Mouse (Mus musculus) heart, embryonic 15.5 days (tissue): ENCODE data around the gene Nrros. TPM values are rescaled to one million over a fixed set of nuclear protein-coding genes. Genes with fewer than 3 reads are reported as not detected.
A peak's percentile ranks its signal among the peaks of the same experiment; 100 is the strongest.

Experiments used
- ATAC-seq: fragments of 200-750 bp; cut with Nextera tagmentation; replicated peaks from 2 replicates; pipeline ENCODE4 v1.8.0; 2017; ENCODE audit warnings: low read depth, moderate TSS enrichment; ENCODE audit not compliant: insufficient number of reproducible peaks, insufficient read depth, low FRiP score
- H3K27ac ChIP-seq: fragments of 300-500 bp; sonication (generic); 2 replicates; pipeline ENCODE4 v1.5.1; 2015; ENCODE audit warnings: mild to moderate bottlenecking, inconsistent platforms
- H3K27me3 ChIP-seq: fragments of 300-500 bp; sonication (generic); 2 replicates; pipeline ENCODE4 v1.6.1; 2015; ENCODE audit warnings: inconsistent platforms
- H3K36me3 ChIP-seq: fragments of 300-500 bp; sonication (generic); 2 replicates; pipeline ENCODE4 v1.6.1; 2015; ENCODE audit warnings: mild to moderate bottlenecking, inconsistent platforms
- H3K4me1 ChIP-seq: fragments of 300-500 bp; sonication (generic); replicated peaks from 2 replicates; pipeline ENCODE4 v1.6.1; 2015; ENCODE audit warnings: inconsistent platforms
- H3K4me2 ChIP-seq: fragments of 300-500 bp; sonication (generic); 2 replicates; pipeline ENCODE4 v1.6.1; 2015; ENCODE audit warnings: inconsistent platforms, mild to moderate bottlenecking, moderate library complexity
- H3K4me3 ChIP-seq: fragments of 300-500 bp; sonication (generic); 2 replicates; pipeline ENCODE4 v1.5.1; 2015; ENCODE audit warnings: mild to moderate bottlenecking, inconsistent platforms
- H3K9ac ChIP-seq: fragments of 300-500 bp; sonication (generic); 2 replicates; pipeline ENCODE4 v1.6.1; 2015; ENCODE audit warnings: mild to moderate bottlenecking, inconsistent platforms
- H3K9me3 ChIP-seq: fragments of 300-500 bp; sonication (generic); replicated peaks from 2 replicates; pipeline ENCODE4 v1.6.1; 2016; ENCODE audit warnings: inconsistent platforms
- WGBS: fragments of 180-500 bp; shearing (Covaris S2); methylation state at CpG from one replicate; pipeline ENCODE4 v1.1.7; 2015; ENCODE audit warnings: mixed read lengths; 5-methylcytosine and 5-hydroxymethylcytosine counted together
- polyA plus RNA-seq: library from polyadenylated mRNA; unstranded; fragments of >200 nt; fragmentation: Nextera tagmentation; extraction: Ambion mirVana; gene quantifications from 2 replicates; pipeline ENCODE4 v1.2.1, GENCODE M21; 2015

Gene Nrros
- polyA plus RNA-seq, 1 experiment from 2014 or later, result 7.6 TPM

- no peak overlapping the region for H3K9ac ChIP-seq
- no peak overlapping the region for H3K27ac ChIP-seq
- no peak for ATAC-seq
- H3K4me3 ChIP-seq, result no peak overlapping the region
- no peaks in the 10 kb centered on the region for H3K9me3 ChIP-seq
- no peaks in the 10 kb centered on the region for H3K36me3 ChIP-seq
- peaks cover 11% of the 10 kb centered on the region; the same call in 1 of the 2 replicates for H3K4me1 ChIP-seq
- H3K4me2 ChIP-seq, result no peak overlapping the region
- no peaks in the 10 kb centered on the region for H3K27me3 ChIP-seq
- 95% methylated on average over 3 of the region's 3 CpGs for WGBS
These were observed 6.4 kb downstream of the Nrros start for GRCm38 (mm10) chr16:32158966-32159365.

DNA sequence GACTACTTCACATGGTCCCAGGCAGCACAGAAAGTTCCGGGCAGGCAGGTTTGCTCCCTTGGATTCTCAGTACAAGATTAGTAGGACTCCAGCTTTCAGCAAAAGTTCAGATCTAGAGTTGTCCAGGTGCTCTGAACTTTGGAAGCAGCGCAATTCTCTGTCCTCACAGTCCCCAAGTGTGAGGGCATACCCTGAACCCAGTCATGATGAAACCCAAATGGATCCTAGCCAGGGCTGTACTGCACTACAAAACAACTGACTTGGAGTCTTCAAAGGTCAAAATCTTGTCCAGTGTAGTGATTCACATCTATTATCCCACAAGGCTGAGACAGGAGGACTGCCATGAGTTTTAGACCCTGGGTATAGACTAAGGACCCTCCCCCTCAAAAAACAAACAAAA is 8.0 kb downstream of the Nrros start:
- H3K27ac ChIP-seq, result no peak overlapping the region
- H3K4me1 ChIP-seq, result peaks cover 11% of the 10 kb centered on the region; the same call in 1 of the 2 replicates
- H3K9me3 ChIP-seq, result no peaks in the 10 kb centered on the region
- no peak overlapping the region for H3K9ac ChIP-seq
- H3K36me3 ChIP-seq, result no peaks in the 10 kb centered on the region
- no peak overlapping the region for H3K4me3 ChIP-seq
- no peak for ATAC-seq
- WGBS, result 81% methylated on average over 2 of the region's 2 CpGs
- H3K4me2 ChIP-seq, result no peak overlapping the region
- H3K27me3 ChIP-seq, result no peaks in the 10 kb centered on the region

GRCm38 (mm10) chr16:32156719-32157118 is 8.7 kb downstream of the Nrros start:
- Histone ChIP-seq H3K9me3 (no peaks in the 10 kb centered on the region), H3K27me3 (no peaks in the 10 kb centered on the region), H3K9ac (no peak overlapping the region), H3K4me3 (no peak overlapping the region), H3K27ac (no peak overlapping the region), H3K36me3 (no peaks in the 10 kb centered on the region), H3K4me1 (peaks cover 11% of the 10 kb centered on the region; the same call in 1 of the 2 replicates), H3K4me2 (no peak overlapping the region)
- WGBS, result 36% methylated on average over 3 of the region's 3 CpGs
- ATAC-seq, result no peak

- no peak overlapping the region for H3K27ac ChIP-seq
These were observed 11.0 kb downstream of the Nrros start for GRCm38 (mm10) chr16:32154437-32154836.

DNA sequence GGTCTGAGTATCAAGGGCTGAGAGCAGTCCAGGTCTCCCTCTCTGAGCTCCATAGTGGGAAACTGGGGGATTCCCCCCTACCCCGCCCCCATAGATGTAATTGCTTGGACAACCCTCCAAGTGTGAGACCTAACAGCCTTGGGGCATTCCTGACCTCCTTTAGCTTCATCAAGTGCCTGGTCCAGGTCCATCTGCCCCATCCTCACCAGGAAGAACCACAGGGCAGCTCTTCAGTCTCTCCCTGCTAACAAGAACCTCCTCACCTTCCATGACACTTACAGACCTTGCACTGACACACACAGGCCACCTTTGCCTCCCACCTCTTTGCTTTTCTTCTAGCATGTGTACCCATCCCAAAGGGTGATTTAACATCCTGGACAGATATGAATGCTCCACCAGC is 11.4 kb downstream of the Nrros start:
- H3K9ac ChIP-seq, result no peak overlapping the region
- 75% methylated on average over 1 of the region's 1 CpGs for WGBS

More at GRCm38 (mm10) chr16:32154437-32154836, 11.0 kb downstream of the Nrros start:
- no peak for ATAC-seq
- Histone ChIP-seq H3K4me3 (no peak overlapping the region), H3K27me3 (no peaks in the 10 kb centered on the region), H3K36me3 (no peaks in the 10 kb centered on the region), H3K9ac (no peak overlapping the region), H3K4me2 (peak overlapping the region; percentile 20; the same call in 1 of the 2 replicates), H3K4me1 (peaks cover 5% of the 10 kb centered on the region; the same call in 1 of the 2 replicates), H3K9me3 (no peaks in the 10 kb centered on the region)
- 47% methylated on average over 13 of the region's 13 CpGs for WGBS

GRCm38 (mm10) chr16:32147589-32148207 is 17.7 kb downstream of the Nrros start:
- 0 out of 2 replicates have a peak, but pooled peaks cover 4% of the 10 kb centered on the region for H3K36me3 ChIP-seq
- H3K4me1 ChIP-seq, result no peaks in the 10 kb centered on the region
- H3K4me3 ChIP-seq, result 0 out of 2 replicates have a peak overlapping the region, but pooled peaks have one; percentile 5
- no peak for ATAC-seq
- H3K9ac ChIP-seq, result no peak overlapping the region
- 54% methylated on average over 12 of the region's 13 CpGs for WGBS
- no peaks in the 10 kb centered on the region for H3K27me3 ChIP-seq
- peak overlapping the region; percentile 36; the same call in 1 of the 2 replicates for H3K4me2 ChIP-seq
- no peak overlapping the region for H3K27ac ChIP-seq
- H3K9me3 ChIP-seq, result 0 out of 2 replicates have a peak, but pooled peaks cover 4% of the 10 kb centered on the region

More for the DNA sequence above, 11.4 kb downstream of the Nrros start:
- Histone ChIP-seq H3K9me3 (no peaks in the 10 kb centered on the region), H3K36me3 (no peaks in the 10 kb centered on the region), H3K4me3 (no peak overlapping the region), H3K4me2 (no peak overlapping the region), H3K27ac (no peak overlapping the region), H3K4me1 (peaks cover 5% of the 10 kb centered on the region; the same call in 1 of the 2 replicates), H3K27me3 (no peaks in the 10 kb centered on the region)
- ATAC-seq, result no peak

DNA sequence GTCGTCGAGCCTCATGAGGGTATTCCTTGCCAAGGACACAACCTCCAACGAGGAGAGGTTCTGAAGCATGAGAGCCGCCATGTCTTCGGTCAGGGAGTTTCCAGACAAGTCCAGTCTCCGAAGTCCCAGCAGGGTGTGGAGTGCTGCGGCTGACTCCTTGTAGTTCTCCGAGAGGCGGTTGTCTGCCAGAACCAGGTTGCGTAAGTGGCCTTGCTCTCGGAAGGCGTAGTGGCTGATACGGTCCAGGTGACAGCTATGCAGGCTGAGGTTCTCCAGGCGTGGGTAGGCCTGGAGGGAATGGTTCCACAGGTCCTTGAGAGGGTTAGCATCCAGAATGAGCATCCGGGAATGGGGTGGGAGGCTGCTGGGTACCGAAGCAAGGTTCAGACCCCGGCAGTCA is 20.8 kb downstream of the Nrros start:
- no peaks in the 10 kb centered on the region for H3K4me1 ChIP-seq
- H3K9ac ChIP-seq, result no peak overlapping the region
- H3K9me3 ChIP-seq, result 0 out of 2 replicates have a peak, but pooled peaks cover 4% of the 10 kb centered on the region
- H3K4me2 ChIP-seq, result no peak overlapping the region
- H3K4me3 ChIP-seq, result no peak overlapping the region
- no peak overlapping the region for H3K27ac ChIP-seq
- 90% methylated on average over 17 of the region's 17 CpGs for WGBS
- no peak for ATAC-seq
- 0 out of 2 replicates have a peak, but pooled peaks cover 4% of the 10 kb centered on the region for H3K36me3 ChIP-seq
- H3K27me3 ChIP-seq, result peaks cover 4% of the 10 kb centered on the region; the same call in 1 of the 2 replicates

DNA sequence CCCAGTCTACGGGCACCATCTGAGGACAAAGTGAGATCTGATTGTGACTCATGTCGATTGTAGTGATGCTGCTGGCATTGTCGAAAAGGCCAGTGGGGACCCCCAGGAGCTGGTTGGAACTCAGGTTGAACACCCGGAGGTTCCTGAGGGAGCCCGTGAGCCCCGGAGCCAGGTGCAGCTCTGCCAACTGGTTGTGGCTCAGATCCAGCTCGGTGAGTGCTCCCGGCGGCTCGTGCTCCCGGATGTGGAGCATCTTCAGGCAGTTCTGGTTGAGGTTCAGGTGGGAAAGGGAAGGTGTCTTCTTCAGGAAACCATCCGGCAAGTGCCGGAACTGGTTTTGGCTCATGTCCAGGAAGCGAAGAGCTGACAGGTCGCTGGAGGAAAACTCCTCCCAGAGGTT is 21.6 kb downstream of the Nrros start:
- H3K9ac ChIP-seq, result no peak overlapping the region
- ATAC-seq, result no peak
- no peak overlapping the region for H3K27ac ChIP-seq
- H3K4me2 ChIP-seq, result no peak overlapping the region
- 93% methylated on average over 15 of the region's 15 CpGs for WGBS
- 0 out of 2 replicates have a peak, but pooled peaks cover 4% of the 10 kb centered on the region for H3K36me3 ChIP-seq
- H3K27me3 ChIP-seq, result peaks cover 4% of the 10 kb centered on the region; the same call in 1 of the 2 replicates
- 0 out of 2 replicates have a peak, but pooled peaks cover 4% of the 10 kb centered on the region for H3K9me3 ChIP-seq
- no peak overlapping the region for H3K4me3 ChIP-seq
- no peaks in the 10 kb centered on the region for H3K4me1 ChIP-seq

DNA sequence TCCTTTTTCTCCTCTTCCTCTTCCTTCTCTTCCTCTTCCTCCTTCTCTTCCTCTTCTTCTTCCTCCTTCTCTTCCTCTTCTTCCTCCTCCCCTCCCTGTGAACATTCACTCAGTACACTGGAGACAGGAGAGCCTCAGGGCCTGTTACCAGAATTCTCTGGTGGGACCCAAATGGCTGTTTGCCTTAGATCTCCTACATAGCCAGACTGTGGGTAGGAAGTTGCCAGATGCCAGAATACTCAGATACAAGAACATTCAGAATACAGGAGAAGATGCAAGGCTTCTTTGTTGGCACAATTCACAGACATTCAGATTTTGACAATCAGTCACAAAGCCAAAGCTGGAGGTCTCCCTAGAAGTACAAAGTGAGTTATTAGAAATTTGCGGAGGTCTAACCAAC is 26.4 kb downstream of the Nrros start:
- Histone ChIP-seq H3K9me3 (0 out of 2 replicates have a peak, but pooled peaks cover 4% of the 10 kb centered on the region), H3K4me2 (no peak overlapping the region), H3K9ac (no peak overlapping the region), H3K27me3 (peaks cover 4% of the 10 kb centered on the region; the same call in 1 of the 2 replicates), H3K4me1 (no peaks in the 10 kb centered on the region), H3K36me3 (0 out of 2 replicates have a peak, but pooled peaks cover 4% of the 10 kb centered on the region), H3K27ac (no peak overlapping the region), H3K4me3 (no peak overlapping the region)
- no peak for ATAC-seq
- 92% methylated on average over 1 of the region's 1 CpGs for WGBS

DNA sequence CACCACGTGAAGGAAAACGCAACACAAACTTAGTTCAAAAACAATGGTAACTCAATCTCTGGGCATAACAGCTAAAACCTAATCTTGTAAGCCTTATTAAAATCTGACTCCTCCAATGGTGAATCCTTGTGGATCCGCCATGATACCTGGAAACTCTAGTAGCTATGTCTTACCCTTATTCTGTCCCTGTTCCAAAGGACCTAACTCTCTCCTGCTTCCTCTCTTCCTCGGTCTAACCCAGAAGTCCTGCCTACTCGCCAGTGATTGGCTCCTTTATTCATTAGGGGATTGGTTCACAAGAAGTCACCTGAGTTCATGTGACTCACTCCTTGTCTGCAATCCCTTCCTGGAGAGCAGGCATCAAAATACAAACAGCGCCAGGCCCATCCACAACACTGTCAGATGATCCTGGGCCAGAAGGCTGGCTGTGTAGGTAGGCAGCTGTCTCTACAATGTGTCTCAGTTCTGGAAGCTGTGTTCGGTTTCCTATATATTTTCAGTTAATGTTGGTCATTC is 29.5 kb downstream of the Nrros start:
- H3K27ac ChIP-seq, result no peak overlapping the region
- no peak for ATAC-seq
- no peak overlapping the region for H3K9ac ChIP-seq

DNA sequence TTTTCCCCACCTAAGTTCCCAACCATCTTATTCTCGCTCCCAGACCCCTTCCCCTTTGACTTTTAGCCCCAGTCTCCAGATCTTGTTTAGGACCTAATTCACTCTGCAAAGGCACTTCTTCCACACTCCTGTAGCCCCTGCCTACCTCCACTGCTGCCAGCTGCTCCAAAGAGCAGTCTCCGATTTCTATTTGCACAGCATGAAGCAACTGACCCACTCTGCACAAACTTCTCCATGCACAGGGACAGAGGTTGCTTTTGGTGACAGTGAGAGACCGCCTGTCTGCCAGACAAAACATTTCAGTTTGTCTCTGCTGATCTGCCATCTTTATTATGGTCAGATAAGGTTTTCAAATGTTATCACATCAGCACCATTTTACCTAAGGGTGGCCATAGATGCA is 32.2 kb downstream of the Nrros start:
- no peaks in the 10 kb centered on the region for H3K9me3 ChIP-seq
- no peak overlapping the region for H3K9ac ChIP-seq
- no peak overlapping the region for H3K4me3 ChIP-seq
- no peaks in the 10 kb centered on the region for H3K27me3 ChIP-seq
- no peak for ATAC-seq
- WGBS, result 81% methylated on average over 3 of the region's 3 CpGs
- no peak overlapping the region for H3K4me2 ChIP-seq
- no peak overlapping the region for H3K27ac ChIP-seq
- no peaks in the 10 kb centered on the region for H3K4me1 ChIP-seq
- no peaks in the 10 kb centered on the region for H3K36me3 ChIP-seq

More for the DNA sequence above, 29.5 kb downstream of the Nrros start:
- Histone ChIP-seq H3K36me3 (no peaks in the 10 kb centered on the region), H3K4me2 (no peak overlapping the region), H3K4me3 (no peak overlapping the region), H3K27me3 (peaks cover 4% of the 10 kb centered on the region; the same call in 1 of the 2 replicates), H3K9me3 (no peaks in the 10 kb centered on the region), H3K4me1 (no peaks in the 10 kb centered on the region)
- WGBS, result 80% methylated on average over 7 of the region's 7 CpGs
